Mouse (Mus musculus) olfactory bulb, adult 2 months (tissue): Measurements from ENCODE around the gene Hdgfl3.

ENCODE experiments used
- CTCF ChIP-seq: fragments of 200-500 bp; IDR thresholded peaks from 2 replicates; pipeline ENCODE4 v1.5.1; 2012; ENCODE audit warnings: low read depth, mild to moderate bottlenecking, low read length, moderate library complexity; ENCODE audit not compliant: insufficient read depth
- POLR2A ChIP-seq: fragments of 200-500 bp; IDR thresholded peaks from 2 replicates; pipeline ENCODE4 v1.6.1; 2012; ENCODE audit warnings: mild to moderate bottlenecking, low read depth, low read length, moderate library complexity; ENCODE audit not compliant: insufficient read depth

DNA sequence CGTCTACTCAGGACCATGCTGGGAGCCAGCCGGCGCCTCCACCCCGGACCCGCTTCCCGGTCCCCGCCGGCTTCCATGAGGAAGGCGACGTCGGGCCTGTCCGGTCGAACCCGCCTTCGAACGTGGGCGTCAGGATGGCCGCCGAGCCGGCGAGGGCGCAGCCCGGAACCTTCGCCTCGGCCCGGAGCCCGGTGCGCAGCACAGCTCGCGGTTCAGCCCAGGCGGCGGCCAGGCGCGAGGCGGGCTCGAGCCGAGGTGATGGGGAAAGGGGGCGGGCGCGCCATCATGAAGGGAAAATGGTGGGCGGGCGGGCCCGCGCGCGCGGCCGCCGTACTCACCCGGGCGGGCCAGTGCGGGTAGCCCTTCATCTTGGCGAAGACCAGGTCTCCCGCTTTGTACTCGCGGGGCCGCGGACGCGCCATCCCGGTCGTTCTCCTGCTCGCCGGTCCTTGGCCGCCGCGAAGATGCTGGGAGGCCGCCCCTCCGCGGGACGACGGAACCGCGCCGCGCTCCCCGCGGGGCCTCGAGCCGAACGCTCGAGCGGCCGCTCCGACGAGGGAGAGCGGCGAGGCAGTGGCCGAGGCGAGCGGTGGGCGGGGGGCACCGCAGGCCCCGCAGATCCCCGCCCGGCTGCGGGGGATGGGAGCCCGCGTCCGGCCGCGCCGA lies 539 bp downstream of the Hdgfl3 start:
- TF ChIP-seq CTCF (no peak), POLR2A (no peak; the same call in 1 of the 2 replicates)
